Mouse (Mus musculus) right cerebral cortex, postnatal 25 days (tissue): ENCODE measurements around the gene Gm6502.
"Not testable (repeated sequence)": the region's sequence is repeated elsewhere in the genome, so short reads cannot be mapped to it uniquely, and the experiment has no call there.

Experiments
- DNase-seq: peaks from one replicate; pipeline ENCODE4 v3.0.0; 2022

Gene Gm6502

DNA sequence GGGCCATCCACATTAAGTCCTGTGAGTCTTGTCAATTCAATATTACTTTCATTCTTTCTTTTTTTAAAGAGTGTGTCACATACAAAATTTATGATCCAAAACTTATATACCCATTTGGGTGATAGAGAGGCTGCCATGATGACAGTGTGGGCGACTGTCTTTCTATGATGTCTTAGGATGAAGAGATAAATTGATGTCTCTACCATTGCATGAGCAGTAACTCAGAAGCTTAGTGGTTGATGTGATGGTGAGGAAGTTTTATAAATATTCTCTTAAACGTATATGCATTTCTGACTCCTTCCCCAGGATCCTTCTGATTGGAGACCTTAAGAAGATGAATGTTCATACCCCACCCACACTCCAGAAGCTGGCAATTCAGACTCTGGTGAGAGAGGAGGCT is at the start of gene Gm6502:
Gene Gm6502 (plus strand): TSS at position 301 of the 400 bp plus-strand sequence.
- not testable (repeated sequence) for DNase-seq

DNA sequence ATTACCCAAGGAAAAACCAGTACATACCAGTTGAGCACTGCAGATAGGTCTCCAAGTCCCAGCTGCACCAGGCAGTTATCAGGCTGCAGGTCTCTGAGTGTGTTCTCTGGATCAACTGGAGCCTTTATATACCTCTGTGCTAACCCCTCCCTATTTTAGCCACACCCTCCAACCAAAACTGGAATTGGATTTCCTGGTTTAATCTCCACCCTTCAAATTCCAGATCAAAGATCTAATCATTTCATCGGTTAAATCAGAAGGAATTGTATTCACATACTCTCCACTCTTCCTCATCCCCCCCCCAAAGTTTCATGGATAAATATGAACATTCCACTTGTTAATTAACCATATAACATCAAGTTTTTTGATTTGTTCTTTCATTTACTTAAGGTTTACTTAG is 7.5 kb upstream of the Gm6502 start, which contains the start of gene A430089I19Rik:
Gene A430089I19Rik (minus strand): TSS at position 101 of the 400 bp plus-strand sequence.
- not testable (repeated sequence) for DNase-seq

DNA sequence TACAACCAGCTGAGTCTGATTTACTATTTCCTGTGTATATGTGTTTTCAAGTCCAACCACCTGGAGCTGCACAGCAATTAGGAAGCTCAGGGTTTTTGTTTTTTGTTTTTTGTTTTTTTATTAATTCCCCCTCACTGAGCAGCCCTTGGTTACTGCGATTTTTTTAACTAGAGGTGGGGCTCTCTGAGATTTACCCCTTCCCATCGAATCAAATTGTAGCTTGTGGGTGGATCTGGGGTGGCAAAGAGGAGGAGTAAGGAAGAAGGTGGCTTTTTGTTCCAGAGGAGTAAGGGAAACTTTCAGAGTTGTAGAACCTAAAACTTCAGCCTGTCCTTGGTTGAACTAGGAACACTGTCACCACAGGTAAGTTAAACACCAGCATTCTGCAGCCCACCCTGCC is 25.2 kb downstream of the Gm6502 start, which contains the start of gene AA792892:
Gene AA792892 (plus strand): TSS at position 301 of the 400 bp plus-strand sequence.
- DNase-seq = not testable (repeated sequence)
